Mouse (Mus musculus) bone marrow, adult 2 months (tissue): ENCODE measurements around the gene Triap1.

Source experiments
- CTCF ChIP-seq: fragments of 200-500 bp; IDR thresholded peaks from 2 replicates; pipeline ENCODE4 v1.5.1; 2011; ENCODE audit warnings: low read length, control low read depth; ENCODE audit not compliant: control insufficient read depth, insufficient read depth
- POLR2A ChIP-seq: fragments of 200-500 bp; IDR thresholded peaks from 2 replicates; pipeline ENCODE4 v1.6.1; 2011; ENCODE audit warnings: low read depth, mild to moderate bottlenecking, control low read depth, low read length, borderline replicate concordance; ENCODE audit not compliant: control insufficient read depth

GRCm38 (mm10) chr5:115392969-115393368 is 51.9 kb downstream of the Triap1 start:
- no peak for TF ChIP-seq CTCF
- TF ChIP-seq POLR2A: no peak
